Mouse (Mus musculus) ES-E14 (cell line): ENCODE results near the gene Prkcb.

ENCODE experiments used
- CHD2 ChIP-seq: IDR thresholded peaks from 2 replicates; pipeline ENCODE4 v1.6.1; 2014; ENCODE audit warnings: mild to moderate bottlenecking, low read depth, low read length, inconsistent platforms
- HCFC1 ChIP-seq: IDR thresholded peaks from 2 replicates; pipeline ENCODE4 v1.6.1; 2012; ENCODE audit warnings: low read length, inconsistent platforms, borderline replicate concordance; ENCODE audit not compliant: insufficient read depth
- MAFK ChIP-seq: IDR thresholded peaks from 2 replicates; pipeline ENCODE4 v1.6.1; 2014; ENCODE audit warnings: mild to moderate bottlenecking, low read depth, low read length, inconsistent platforms; ENCODE audit not compliant: insufficient read depth
- ZC3H11A ChIP-seq: IDR thresholded peaks from 2 replicates; pipeline ENCODE4 v1.6.1; 2012; ENCODE audit warnings: low read depth, mild to moderate bottlenecking, inconsistent platforms, low read length, borderline replicate concordance
- ZNF384 ChIP-seq: IDR thresholded peaks from 2 replicates; pipeline ENCODE4 v1.6.1; 2012; ENCODE audit warnings: low read depth, low read length, inconsistent platforms

DNA sequence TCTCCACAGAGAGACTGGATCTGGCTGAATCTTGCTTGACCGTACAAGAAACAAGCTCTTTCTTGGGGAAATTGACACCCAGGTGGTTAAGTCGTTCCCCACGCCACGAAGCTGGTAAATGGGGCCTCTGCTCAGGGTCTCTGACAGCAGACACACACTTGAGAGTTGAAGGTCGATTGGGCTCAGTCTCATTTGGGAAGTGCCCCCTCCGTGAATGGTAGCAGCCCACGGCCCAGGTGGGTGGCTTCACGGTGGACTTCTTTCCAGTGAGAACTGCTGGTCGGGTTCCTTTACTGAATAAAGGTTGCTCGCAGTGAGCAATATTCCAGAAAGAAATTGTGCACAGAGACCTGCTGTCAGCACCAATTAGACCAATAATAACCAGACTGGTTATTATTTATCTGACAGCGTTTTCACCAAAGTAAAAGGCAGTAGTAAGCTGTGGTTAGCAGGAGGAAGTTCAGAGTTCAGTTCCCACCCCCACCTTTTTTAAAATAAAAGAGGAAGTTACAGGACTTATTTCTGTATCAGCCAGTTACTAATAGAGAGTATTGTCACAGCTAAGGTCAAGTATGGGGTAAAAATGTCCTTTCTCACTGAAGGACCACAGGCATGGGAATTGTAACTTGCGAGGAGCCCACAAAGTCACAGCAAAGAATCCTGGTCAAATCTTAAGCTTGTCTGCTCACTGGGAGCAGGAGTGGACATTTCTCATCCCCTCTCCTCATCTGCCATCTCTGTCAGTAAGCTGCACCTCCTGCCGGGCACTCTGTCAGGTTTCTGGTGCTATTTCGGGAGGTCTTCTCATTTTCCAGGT lies 21.6 kb downstream of the Prkcb start:
- TF ChIP-seq ZNF384 (no peak), MAFK (no peak), CHD2 (no peak), ZC3H11A (no peak), HCFC1 (no peak)
